Mouse (Mus musculus) left cerebral cortex, adult 2 months (tissue): ENCODE measurements around the gene Traf1. TPM values are rescaled to one million over a fixed set of nuclear protein-coding genes. Genes with fewer than 3 reads are reported as not detected.

Experiments used
- DNase-seq, 2 experiments: peaks; one replicate each; pipeline ENCODE4 v3.0.0; 2021 to 2022; ENCODE audit warnings: low spot score in 2 of 2, mixed read lengths in 1 of 2; ENCODE audit errors: extremely low spot score in 1 of 2
- H3K27ac ChIP-seq: fragments of 200-600 bp; 2 replicates; pipeline ENCODE4 v1.8.1; 2022
- H3K4me3 ChIP-seq: fragments of 200-600 bp; 2 replicates; pipeline ENCODE4 v1.8.1; 2022
- CTCF ChIP-seq: fragments of 200-600 bp; IDR thresholded peaks from 2 replicates; pipeline ENCODE4 v1.8.1; 2022; ENCODE audit warnings: antibody characterized with exemption, mild to moderate bottlenecking, moderate library complexity
- intact Hi-C: fragments of 180-260 bp; cut with DNase I; formaldehyde crosslinking; loops from one replicate; pipeline ENCODE4 v1.15.1; 2025
- total RNA-seq, 2 experiments: library from RNA; stranded (reverse); gene quantifications; 2 replicates each; pipeline ENCODE4 v1.2.3; 2021

Traf1 gene
- total RNA-seq, 2 experiments from 2014 or later = 1.3 to 1.6 TPM

DNA sequence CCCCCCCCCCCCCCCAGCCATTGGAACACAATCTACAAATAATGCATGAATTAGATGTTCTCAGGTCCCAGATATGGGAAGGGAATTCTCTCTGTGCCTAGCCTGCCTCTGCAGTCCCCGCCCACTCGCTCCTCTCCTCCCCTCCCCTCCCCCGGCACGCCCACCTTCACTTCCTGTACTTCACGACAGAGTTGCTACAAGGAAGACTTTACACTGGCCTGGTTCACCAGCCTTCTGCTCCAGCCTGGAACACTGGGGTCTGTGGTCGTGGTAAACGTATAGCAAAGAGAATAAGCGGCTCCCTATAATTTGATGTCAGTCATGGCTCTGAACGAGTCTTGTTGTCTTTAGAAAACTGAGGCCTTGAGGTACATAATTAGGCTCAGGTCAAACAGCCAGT lies 3.7 kb upstream of the Traf1 start:
- no peak overlapping the region for H3K4me3 ChIP-seq
- no peak for DNase-seq
- TF ChIP-seq CTCF = no peak
- H3K27ac ChIP-seq = no peak overlapping the region
- intact Hi-C loops = no loop called here

DNA sequence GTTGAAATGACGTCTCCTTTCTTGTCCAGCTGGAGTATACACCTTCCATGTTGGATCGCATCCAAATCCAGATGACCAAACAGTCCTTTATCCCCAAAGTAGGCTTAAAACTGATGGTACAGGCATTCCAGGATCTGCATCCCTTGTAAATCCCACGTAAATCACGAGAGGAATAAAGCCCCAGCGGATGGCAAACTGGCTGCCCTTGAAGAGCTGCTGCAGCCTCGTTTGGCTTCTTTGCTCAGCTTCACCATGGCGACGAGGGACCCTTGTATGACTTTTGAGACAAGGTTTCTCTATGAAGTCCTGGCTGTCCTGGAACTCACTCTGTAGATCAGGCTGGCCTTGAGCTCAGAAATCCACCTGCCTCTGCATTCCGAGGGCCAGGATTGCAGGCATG lies 3.1 kb upstream of the Traf1 start:
- Histone ChIP-seq H3K27ac (no peak overlapping the region), H3K4me3 (no peak overlapping the region)
- TF ChIP-seq CTCF = no peak
- intact Hi-C loops = no loop called here
- DNase-seq = no peak

DNA sequence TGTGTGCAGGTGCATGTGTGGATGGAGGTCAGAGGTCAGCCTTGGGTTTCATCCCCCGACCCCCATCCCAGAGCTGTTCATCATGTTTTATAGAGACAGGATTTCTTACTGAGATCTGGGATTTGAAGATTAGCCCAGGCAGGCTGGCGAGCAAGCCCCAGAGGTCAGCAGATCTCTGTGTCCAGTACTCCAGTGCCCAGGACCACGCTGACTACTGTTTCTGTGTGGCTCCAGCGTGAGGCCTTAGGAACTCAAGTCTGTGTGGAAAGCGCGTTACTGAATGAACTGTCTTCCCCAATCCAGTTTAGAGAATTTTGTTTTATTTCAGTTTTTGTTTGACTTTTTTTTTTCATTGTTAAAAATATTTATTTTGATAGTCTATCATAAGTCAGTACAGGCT lies 2.7 kb upstream of the Traf1 start:
- Histone ChIP-seq H3K27ac (no peak overlapping the region), H3K4me3 (no peak overlapping the region)
- DNase-seq = no peak
- intact Hi-C loops = no loop called here
- TF ChIP-seq CTCF = no peak

DNA sequence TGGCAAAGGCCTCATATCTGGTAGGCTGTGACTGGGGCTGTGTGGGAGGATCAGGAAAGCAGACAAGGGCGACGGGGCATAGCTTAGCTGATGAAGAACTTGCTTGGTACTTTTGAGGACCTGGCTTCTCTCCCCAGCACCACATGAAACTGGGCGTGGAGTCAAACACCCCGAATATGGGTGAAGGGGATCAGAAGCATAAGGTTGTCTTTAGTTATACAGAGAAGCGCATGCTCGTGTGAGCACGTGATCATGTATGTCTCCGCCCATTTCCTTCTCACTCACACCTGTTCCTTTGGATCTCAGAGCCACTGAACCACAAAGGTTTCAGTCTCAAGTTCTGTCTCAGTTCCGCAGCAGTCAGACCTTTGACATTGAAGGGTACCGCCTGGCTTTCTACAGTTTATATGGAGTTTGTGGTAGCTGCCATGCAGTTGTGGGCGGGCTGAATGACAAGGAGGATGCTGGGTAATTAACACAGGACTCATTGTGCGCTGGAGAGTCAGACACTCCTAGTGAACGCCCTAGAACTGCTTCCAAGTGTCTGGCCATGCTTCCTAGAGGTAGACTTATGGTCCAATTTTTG lies 1.9 kb upstream of the Traf1 start:
- TF ChIP-seq CTCF = no peak
- no peak overlapping the region for H3K4me3 ChIP-seq
- DNase-seq = no peak
- H3K27ac ChIP-seq = no peak overlapping the region
- intact Hi-C loops = no loop called here

DNA sequence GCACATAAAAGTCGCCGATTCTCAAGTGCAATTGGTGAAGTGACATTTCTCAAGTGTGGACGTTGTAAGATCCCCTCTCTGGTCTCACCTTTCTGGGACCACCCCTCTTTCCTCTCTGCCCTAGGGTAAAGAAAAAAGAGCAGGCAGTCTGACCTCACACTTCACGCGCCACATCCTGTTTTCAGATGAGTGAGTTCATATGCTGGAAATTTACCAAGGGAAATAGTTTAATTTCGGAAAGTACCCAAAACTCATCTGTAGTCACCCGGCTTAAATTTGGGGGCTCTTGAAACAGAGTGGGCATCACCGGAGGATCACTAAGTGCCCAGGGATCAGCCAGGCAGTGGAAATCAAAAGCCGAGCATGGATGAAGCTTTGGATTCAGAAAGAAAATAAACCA lies 1.3 kb upstream of the Traf1 start:
- intact Hi-C loops = no loop called here
- TF ChIP-seq CTCF = no peak
- no peak overlapping the region for H3K4me3 ChIP-seq
- no peak for DNase-seq
- H3K27ac ChIP-seq = no peak overlapping the region

DNA sequence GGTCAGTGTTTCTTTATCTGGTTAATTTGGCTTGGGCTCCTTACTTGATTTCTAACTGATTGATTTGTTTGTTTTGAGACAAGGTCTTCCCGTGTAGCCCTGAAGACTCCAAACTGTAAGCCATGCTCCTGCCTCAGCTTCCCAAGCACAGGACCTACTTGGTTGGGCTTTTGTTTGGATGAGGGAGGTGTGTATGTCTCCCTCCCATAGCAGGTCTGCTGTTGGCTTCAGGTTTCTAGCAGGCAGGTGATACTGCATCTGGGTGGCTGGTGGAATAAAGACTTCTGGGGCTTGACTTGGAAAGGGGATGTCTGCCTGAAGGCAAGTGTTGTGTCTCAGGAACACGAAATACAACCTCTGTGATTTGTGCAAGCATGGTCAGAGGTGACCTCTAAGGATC lies 639 bp upstream of the Traf1 start:
- no peak overlapping the region for H3K4me3 ChIP-seq
- no peak for TF ChIP-seq CTCF

DNA sequence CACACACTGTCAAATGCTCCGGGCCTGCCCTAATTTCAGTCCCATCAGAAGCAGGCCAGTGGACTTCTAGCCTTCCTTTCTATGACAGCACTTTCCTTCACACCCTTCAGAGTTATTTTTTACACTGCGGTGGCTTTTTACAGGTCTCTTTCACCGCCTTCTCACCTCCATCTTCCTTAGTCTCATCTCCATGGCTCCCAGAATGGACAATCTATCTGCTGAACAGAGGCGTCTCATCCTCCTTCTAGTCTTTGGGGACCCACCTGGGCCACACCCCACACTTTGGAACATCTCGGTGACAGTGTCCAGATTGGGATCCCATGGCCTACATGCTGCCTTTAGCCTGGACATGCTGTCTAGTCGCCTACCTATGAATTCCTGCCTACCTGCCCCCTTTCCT lies 606 bp downstream of the Traf1 start:
- TF ChIP-seq CTCF = no peak
- Histone ChIP-seq H3K27ac (no peak overlapping the region), H3K4me3 (0 out of 2 replicates have a peak overlapping the region, but pooled peaks have one; percentile 24)
- intact Hi-C loops = no loop called here
- no peak for DNase-seq

More for the DNA sequence above, 639 bp upstream of the Traf1 start:
- no peak overlapping the region for H3K27ac ChIP-seq
- DNase-seq = no peak
- intact Hi-C loops = no loop called here

DNA sequence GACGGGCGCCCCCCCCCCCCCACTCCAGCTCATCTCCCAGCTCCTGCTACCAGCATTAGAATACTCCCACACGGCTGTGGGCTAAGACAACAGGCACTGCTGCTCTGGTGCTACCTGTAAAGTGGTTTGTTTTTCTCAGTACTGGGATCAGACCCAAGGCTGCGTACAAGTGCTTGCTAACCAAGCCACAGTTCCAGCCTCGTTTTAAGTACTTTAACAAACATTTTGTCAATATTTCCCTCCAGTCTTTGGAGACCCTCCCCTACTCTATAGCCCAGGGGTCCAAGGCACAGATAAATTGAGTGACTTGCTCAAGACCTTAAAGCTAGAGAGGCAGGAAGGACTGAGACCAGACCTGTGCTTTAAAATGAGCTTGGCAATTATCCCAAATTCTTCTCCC lies 1.1 kb downstream of the Traf1 start:
- Histone ChIP-seq H3K4me3 (no peak overlapping the region), H3K27ac (no peak overlapping the region)
- no peak for TF ChIP-seq CTCF
- no peak for DNase-seq
- intact Hi-C loops = no loop called here

DNA sequence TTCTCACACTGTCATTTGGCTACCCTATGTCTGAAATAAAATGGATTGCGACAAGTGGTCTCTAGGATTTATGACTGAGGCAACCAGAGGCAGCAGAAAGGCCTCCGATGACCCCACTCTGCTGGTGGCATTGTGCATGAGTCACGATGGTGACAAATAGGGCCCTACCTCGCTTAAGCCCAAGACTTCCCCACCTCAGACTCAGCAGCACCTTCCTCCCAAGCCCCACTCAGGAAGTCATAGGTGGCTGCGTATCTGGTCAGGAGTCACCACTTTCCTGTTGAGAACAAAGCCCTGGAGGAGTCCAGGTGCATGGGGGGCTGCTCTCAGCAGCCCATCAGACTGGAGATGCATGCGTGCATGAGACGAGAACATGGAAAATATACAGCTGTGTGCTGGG lies 3.0 kb downstream of the Traf1 start:
- TF ChIP-seq CTCF = no peak
- no peak overlapping the region for H3K4me3 ChIP-seq
- intact Hi-C loops = no loop called here
- no peak for DNase-seq
- H3K27ac ChIP-seq = no peak overlapping the region

DNA sequence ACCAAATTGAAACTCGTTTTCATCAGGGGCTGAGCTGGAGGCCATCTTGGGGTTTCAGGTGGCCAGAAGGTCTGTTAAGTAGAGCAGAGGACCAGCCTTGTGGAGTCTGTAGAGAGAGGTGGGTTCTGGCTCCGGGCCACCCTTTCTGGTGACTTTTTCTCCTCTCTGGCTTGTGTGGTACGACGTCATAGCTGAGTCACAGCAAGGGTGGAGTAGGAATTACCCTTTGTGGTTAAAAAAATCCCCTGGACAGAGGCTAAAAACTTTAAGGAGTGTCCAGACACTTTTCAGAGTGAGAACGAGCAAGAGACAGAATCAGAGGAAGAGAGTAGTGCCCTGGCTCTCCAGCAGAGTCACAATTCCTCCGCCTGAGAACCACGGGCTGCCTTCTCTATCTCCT lies 3.5 kb downstream of the Traf1 start:
- TF ChIP-seq CTCF = no peak
- H3K27ac ChIP-seq = no peak overlapping the region
- no peak overlapping the region for H3K4me3 ChIP-seq
- no peak for DNase-seq
- intact Hi-C loops = no loop called here

DNA sequence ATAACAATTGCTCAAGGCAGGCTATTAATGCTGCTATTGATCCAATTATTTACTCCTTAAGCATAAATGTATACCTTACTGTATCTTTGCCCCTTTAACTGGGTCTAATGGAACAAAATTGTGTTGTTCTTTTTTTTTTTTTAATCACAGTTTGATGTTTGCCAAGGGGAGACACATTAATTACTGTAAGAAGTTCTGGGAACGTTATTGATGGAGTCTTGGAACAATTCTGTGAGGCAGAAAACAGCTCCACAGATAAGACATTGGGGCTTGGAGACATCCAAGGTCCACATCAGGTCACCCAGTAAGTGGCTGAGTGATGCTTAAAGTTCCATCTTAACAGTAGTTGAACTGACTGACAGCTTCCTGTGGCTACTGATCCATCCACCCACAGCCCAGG lies 4.2 kb downstream of the Traf1 start:
- DNase-seq = no peak
- H3K4me3 ChIP-seq = no peak overlapping the region
- intact Hi-C loops = no loop called here
- no peak for TF ChIP-seq CTCF
- H3K27ac ChIP-seq = no peak overlapping the region

DNA sequence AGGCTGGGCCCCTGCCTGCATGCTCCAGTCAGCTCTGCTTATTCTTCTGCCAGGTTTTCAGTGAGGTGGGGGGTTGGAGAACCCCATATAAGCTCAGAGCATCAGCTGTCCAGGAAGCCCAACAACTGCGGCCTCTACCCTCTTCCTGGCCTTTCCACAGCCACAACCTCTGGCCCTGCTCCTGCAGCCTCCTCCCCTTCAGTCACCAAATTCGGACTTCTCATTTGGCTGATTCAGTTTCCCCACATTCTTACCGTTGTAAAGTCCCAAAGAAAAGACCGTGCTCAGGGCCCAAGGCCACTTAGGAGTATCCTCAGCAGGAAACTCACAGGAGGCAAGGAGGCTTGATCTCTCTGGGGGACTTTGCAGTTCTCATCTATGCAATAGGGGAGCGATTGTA lies 4.6 kb downstream of the Traf1 start:
- no peak overlapping the region for H3K4me3 ChIP-seq
- intact Hi-C loops = no loop called here
- no peak for TF ChIP-seq CTCF
- no peak for DNase-seq
- no peak overlapping the region for H3K27ac ChIP-seq

DNA sequence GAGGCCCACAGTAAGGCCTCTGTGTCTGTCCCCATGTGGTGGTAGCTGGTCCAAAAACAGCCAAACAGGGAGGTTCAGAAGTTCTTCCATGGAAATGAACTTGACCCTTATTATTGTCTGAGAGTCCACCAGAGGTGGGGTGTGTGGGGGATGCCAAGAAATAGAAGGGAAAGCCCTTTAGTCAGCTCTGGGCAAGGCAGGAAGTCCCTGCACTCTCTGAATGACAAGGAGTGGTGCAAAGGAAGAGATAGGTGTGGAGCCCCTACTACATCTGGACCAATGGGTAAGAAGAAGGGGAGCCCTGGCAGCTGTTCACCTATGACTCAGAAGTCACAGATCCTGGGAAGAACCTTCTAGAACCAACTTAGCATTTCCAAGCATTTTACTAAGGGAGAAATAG lies 7.2 kb downstream of the Traf1 start:
- Histone ChIP-seq H3K27ac (no peak overlapping the region), H3K4me3 (no peak overlapping the region)
- DNase-seq = no peak
- no peak for TF ChIP-seq CTCF
- intact Hi-C loops = no loop called here

DNA sequence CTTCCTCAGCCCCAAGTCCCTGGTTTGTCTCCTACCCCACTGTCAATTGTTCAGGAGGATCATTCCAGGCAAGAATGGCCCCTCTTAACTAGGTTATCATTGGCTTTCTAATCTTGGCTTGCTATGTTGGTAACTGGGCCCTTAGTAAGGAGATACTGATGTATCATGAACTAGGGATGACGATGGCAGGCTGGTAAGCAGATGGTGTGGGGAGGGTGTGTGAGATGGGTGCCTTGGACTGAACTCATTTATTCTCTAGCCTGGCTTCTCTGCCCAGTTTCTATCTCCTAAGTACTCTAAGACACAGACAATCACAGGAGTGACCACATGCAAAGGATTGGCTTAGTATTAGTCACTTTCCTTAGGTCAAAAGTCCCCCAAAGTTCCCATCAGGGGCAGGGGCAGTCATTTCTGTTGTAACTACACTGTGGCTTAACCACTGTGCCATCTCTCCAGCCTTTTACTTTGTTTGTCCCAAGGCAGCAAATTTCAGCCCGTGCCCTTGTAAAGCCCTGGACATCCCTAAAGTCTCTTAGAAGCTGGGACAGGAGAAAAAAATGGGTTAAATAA lies 7.9 kb downstream of the Traf1 start:
- intact Hi-C loops = no loop called here
- no peak for DNase-seq
- no peak for TF ChIP-seq CTCF
- Histone ChIP-seq H3K27ac (no peak overlapping the region), H3K4me3 (no peak overlapping the region)
